Mouse (Mus musculus) heart, embryonic 12.5 days (tissue): Measurements from ENCODE around the gene Rpl36. TPM values are rescaled to one million over a fixed set of nuclear protein-coding genes. Genes with fewer than 3 reads are reported as not detected.

Experiments used
- ATAC-seq: fragments of 200-750 bp; cut with Nextera tagmentation; 2 replicates; pipeline ENCODE4 v1.8.0; 2017; ENCODE audit warnings: moderate TSS enrichment, moderate library complexity; ENCODE audit not compliant: insufficient number of reproducible peaks, low FRiP score
- H3K27ac ChIP-seq: fragments of 300-500 bp; sonication (generic); 2 replicates; pipeline ENCODE4 v1.5.1; 2016; ENCODE audit warnings: mild to moderate bottlenecking, moderate library complexity; ENCODE audit not compliant: poor library complexity, severe bottlenecking
- H3K27me3 ChIP-seq: fragments of 300-500 bp; sonication (generic); replicated peaks from 2 replicates; pipeline ENCODE4 v1.6.1; 2016; ENCODE audit warnings: mild to moderate bottlenecking, moderate library complexity
- H3K36me3 ChIP-seq: fragments of 300-500 bp; sonication (generic); 2 replicates; pipeline ENCODE4 v1.6.1; 2016; ENCODE audit warnings: mild to moderate bottlenecking, moderate library complexity
- H3K4me1 ChIP-seq: fragments of 300-500 bp; sonication (generic); replicated peaks from 2 replicates; pipeline ENCODE4 v1.6.1; 2016; ENCODE audit warnings: mild to moderate bottlenecking
- H3K4me2 ChIP-seq: fragments of 300-500 bp; sonication (generic); 2 replicates; pipeline ENCODE4 v1.6.1; 2016; ENCODE audit warnings: mild to moderate bottlenecking, moderate library complexity
- H3K4me3 ChIP-seq: fragments of 300-500 bp; sonication (generic); 2 replicates; pipeline ENCODE4 v1.5.1; 2016; ENCODE audit warnings: mild to moderate bottlenecking
- H3K9ac ChIP-seq: fragments of 300-500 bp; sonication (generic); 2 replicates; pipeline ENCODE4 v1.6.1; 2016; ENCODE audit warnings: mild to moderate bottlenecking, moderate library complexity
- H3K9me3 ChIP-seq: fragments of 300-500 bp; sonication (generic); replicated peaks from 2 replicates; pipeline ENCODE4 v1.6.1; 2016; ENCODE audit warnings: mild to moderate bottlenecking, moderate library complexity
- WGBS: fragments of 180-500 bp; shearing (Covaris S2); methylation state at CpG from one replicate; pipeline ENCODE4 v1.1.7; 2016; 5-methylcytosine and 5-hydroxymethylcytosine counted together
- polyA plus RNA-seq: library from polyadenylated mRNA; unstranded; fragments of >200 nt; fragmentation: Nextera tagmentation; extraction: Ambion mirVana; gene quantifications from 2 replicates; pipeline ENCODE4 v1.2.1, GENCODE M21; 2016

The Rpl36 gene
- polyA plus RNA-seq, 1 experiment from 2014 or later = 1,273 TPM

DNA sequence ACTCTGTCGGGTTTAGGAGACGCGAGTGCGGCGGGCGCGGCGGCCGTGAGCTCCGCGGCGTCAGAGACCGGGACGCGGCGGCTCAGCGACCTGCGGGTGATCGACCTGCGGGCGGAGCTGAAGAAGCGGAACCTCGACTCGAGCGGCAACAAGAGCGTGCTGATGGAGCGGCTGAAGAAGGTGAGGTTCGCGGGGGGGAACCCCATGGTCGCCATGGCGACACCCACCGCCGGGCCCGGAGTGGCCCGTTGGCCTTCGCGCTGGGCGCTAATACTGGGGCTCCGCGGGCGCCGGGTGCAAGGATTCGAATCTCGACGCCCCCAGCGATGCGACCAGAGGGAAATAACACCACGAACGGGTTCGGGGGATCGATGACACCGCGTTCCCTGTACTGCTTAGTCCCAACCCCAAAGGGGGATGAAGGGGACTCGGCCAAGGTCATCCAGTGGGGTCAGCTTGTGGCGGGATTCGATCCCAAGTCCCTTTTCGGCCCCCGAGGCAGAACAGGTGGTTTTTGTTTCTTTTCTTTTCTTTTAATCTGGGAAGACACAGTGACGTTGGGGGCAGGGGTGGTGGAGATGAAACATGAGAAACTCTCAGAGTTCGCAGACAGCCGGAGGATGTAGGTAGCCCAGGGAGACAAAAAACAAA lies 27.9 kb upstream of the Rpl36 start:
- no peaks in the 10 kb centered on the region for H3K9me3 ChIP-seq
- H3K9ac ChIP-seq = peak overlapping the region; percentile 90
- ATAC-seq = 0 out of 2 replicates have a peak, but pooled peaks have one; percentile 24
- WGBS = under 1% methylated on average over 61 of the region's 61 CpGs
- H3K36me3 ChIP-seq = peaks cover 66% of the 10 kb centered on the region
- H3K27me3 ChIP-seq = no peaks in the 10 kb centered on the region
- peak overlapping the region; percentile 97 for H3K27ac ChIP-seq
- peak overlapping the region; percentile 88 for H3K4me3 ChIP-seq
- H3K4me2 ChIP-seq = peak overlapping the region; percentile 84
- peaks cover 53% of the 10 kb centered on the region for H3K4me1 ChIP-seq

DNA sequence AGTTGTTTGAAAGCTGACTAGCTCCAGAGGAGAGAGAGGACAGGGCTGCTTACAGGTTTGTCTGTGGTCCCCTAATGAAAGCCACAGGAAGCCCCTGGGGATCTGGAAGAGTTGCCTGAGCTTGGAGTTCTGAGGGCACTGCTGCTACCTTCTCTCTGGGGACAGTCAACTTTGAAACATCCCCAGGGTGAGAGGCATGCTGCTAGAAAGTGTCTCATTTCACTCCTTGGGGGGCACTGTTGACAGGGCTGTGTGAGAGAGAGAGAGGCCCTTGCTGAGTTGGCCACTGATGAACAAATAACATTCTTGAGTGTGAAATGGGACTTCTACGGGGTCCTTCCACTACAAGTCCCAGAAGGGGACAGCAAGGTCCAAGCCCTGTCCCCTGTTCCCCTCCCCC lies 25.4 kb upstream of the Rpl36 start:
- Histone ChIP-seq H3K4me1 (peaks cover 38% of the 10 kb centered on the region), H3K27me3 (no peaks in the 10 kb centered on the region), H3K4me3 (no peak overlapping the region), H3K27ac (no peak overlapping the region), H3K9me3 (no peaks in the 10 kb centered on the region), H3K9ac (peak overlapping the region; percentile 59; the same call in 1 of the 2 replicates), H3K36me3 (peaks cover 66% of the 10 kb centered on the region), H3K4me2 (no peak overlapping the region)
- WGBS = 79% methylated on average over 1 of the region's 1 CpGs
- ATAC-seq = no peak

- no peak overlapping the region for H3K4me2 ChIP-seq
- H3K27me3 ChIP-seq = no peaks in the 10 kb centered on the region
- H3K4me3 ChIP-seq = no peak overlapping the region
- H3K36me3 ChIP-seq = peaks cover 78% of the 10 kb centered on the region
- peaks cover 30% of the 10 kb centered on the region for H3K4me1 ChIP-seq
- H3K9ac ChIP-seq = no peak overlapping the region
- no peak overlapping the region for H3K27ac ChIP-seq
- WGBS = 87% methylated on average over 4 of the region's 4 CpGs
- no peak for ATAC-seq
- H3K9me3 ChIP-seq = no peaks in the 10 kb centered on the region
Observed at GRCm38 (mm10) chr17:56588921-56589320, 24.3 kb upstream of the Rpl36 start.

DNA sequence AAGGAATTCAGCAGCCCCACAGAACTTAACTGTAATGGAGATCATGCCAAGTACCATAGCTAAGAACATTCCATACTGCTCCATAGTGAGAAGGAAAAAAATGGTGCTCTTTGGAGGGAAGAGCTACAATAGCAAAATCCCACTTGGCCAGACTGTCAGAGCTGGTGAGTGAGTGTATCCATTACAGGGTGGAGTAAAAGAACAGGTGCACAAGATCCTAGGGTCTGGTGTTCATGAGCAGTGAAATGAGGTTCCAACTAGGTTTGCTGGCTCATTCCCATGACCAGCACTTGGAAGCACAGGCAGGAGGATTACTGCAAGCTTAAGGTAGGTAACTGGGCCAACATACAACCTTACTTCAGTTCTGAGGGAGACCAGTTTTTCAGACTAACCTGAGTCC lies 20.7 kb upstream of the Rpl36 start:
- no peak overlapping the region for H3K4me2 ChIP-seq
- no peak overlapping the region for H3K4me3 ChIP-seq
- H3K9ac ChIP-seq = no peak overlapping the region
- no peaks in the 10 kb centered on the region for H3K27me3 ChIP-seq
- peaks cover 99% of the 10 kb centered on the region for H3K36me3 ChIP-seq
- ATAC-seq = no peak
- H3K4me1 ChIP-seq = peaks cover 12% of the 10 kb centered on the region; the same call in 1 of the 2 replicates
- no peak overlapping the region for H3K27ac ChIP-seq
- H3K9me3 ChIP-seq = no peaks in the 10 kb centered on the region

GRCm38 (mm10) chr17:56593527-56594271 lies 19.5 kb upstream of the Rpl36 start:
- peaks cover 96% of the 10 kb centered on the region for H3K36me3 ChIP-seq
- ATAC-seq = no peak
- 88% methylated on average over 8 of the region's 8 CpGs for WGBS
- no peak overlapping the region for H3K4me2 ChIP-seq
- no peaks in the 10 kb centered on the region for H3K9me3 ChIP-seq
- no peak overlapping the region for H3K4me3 ChIP-seq
- H3K9ac ChIP-seq = no peak overlapping the region
- H3K27ac ChIP-seq = no peak overlapping the region
- H3K27me3 ChIP-seq = no peaks in the 10 kb centered on the region
- H3K4me1 ChIP-seq = 0 out of 2 replicates have a peak, but pooled peaks cover 4% of the 10 kb centered on the region

- Histone ChIP-seq H3K4me2 (no peak overlapping the region), H3K9ac (no peak overlapping the region), H3K9me3 (no peaks in the 10 kb centered on the region), H3K27ac (no peak overlapping the region), H3K36me3 (peaks cover 88% of the 10 kb centered on the region), H3K4me1 (peaks cover 8% of the 10 kb centered on the region), H3K27me3 (no peaks in the 10 kb centered on the region), H3K4me3 (no peak overlapping the region)
- WGBS = 93% methylated on average over 28 of the region's 28 CpGs
- no peak for ATAC-seq
Observed at GRCm38 (mm10) chr17:56603186-56604069, 9.8 kb upstream of the Rpl36 start.

DNA sequence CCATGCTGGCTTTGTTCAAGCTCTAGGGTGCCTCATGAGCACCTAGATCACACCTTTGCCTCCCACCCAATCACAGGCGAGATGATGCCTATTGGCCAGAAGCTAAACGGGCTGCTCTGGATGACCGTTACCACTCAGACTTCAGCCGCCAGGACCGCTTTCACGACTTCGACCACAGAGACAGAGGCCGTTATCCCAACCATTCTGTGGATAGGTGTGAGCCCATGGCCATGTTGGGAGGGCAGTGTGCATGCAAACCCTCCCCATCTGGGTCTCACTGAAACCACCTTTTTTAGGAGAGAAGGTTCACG lies 9.2 kb upstream of the Rpl36 start:
- Histone ChIP-seq H3K4me3 (no peak overlapping the region), H3K27ac (no peak overlapping the region), H3K27me3 (no peaks in the 10 kb centered on the region), H3K4me1 (peaks cover 14% of the 10 kb centered on the region), H3K4me2 (no peak overlapping the region), H3K9ac (no peak overlapping the region), H3K9me3 (no peaks in the 10 kb centered on the region), H3K36me3 (peaks cover 88% of the 10 kb centered on the region)
- WGBS = 89% methylated on average over 9 of the region's 9 CpGs
- no peak for ATAC-seq

- Histone ChIP-seq H3K9me3 (no peaks in the 10 kb centered on the region), H3K36me3 (peaks cover 84% of the 10 kb centered on the region)
- WGBS = 85% methylated on average over 3 of the region's 3 CpGs
Observed at GRCm38 (mm10) chr17:56604422-56604821, 8.8 kb upstream of the Rpl36 start.

DNA sequence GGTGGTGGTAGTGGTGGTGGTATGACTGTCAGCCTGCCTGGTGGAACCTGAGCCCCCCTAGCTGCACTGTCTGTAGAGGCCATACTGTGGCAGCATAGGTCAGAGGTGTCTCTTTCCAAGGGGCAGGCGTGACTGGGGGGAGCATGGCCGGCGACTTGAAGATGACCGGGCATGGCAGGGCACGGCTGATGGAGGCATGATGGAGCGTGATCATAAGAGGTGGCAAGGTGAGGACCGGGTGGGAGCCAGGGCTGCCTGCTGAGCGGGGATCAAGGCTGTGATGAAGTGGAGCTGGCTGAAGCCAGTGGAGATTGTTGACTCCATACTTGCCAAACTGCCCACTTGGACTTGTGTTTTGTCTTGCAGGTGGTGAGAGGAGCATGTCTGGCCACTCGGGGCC lies 7.8 kb upstream of the Rpl36 start:
- ATAC-seq = no peak
- Histone ChIP-seq H3K27ac (no peak overlapping the region), H3K9ac (no peak overlapping the region), H3K4me3 (no peak overlapping the region), H3K27me3 (no peaks in the 10 kb centered on the region), H3K4me2 (no peak overlapping the region), H3K4me1 (peaks cover 18% of the 10 kb centered on the region), H3K36me3 (peaks cover 74% of the 10 kb centered on the region), H3K9me3 (no peaks in the 10 kb centered on the region)
- WGBS = 86% methylated on average over 9 of the region's 9 CpGs

More at GRCm38 (mm10) chr17:56604422-56604821, 8.8 kb upstream of the Rpl36 start:
- Histone ChIP-seq H3K9ac (no peak overlapping the region), H3K27ac (no peak overlapping the region), H3K4me2 (no peak overlapping the region), H3K27me3 (no peaks in the 10 kb centered on the region), H3K4me1 (peaks cover 14% of the 10 kb centered on the region), H3K4me3 (no peak overlapping the region)
- ATAC-seq = no peak

DNA sequence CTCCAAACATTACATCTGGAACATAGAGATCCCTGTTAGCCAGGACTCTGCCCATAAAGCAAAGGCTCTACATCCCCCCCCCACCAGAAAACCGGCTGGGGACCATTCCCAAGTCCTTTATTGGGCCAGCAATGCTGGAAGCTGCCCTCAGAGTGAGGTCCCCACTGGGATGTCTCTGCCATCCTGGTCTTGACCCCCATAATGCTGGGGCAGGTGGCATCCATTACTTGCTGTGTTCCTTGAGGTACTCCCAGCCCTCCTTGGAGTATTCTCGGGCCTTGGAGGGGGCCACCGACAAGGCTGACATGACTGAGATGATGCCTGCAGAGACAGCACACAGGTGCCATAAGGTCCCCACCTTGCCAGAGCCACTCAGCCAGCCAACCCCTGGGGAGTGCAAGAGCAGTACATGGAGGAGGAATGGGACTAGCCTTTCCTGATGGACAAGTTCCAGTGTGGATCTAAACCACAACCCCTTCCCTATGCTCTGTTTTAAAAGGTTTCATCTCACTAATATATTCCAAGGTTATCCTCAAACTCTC lies 5.6 kb upstream of the Rpl36 start:
- Histone ChIP-seq H3K27me3 (no peaks in the 10 kb centered on the region), H3K36me3 (peaks cover 53% of the 10 kb centered on the region), H3K4me3 (0 out of 2 replicates have a peak overlapping the region, but pooled peaks have one; percentile 1), H3K27ac (no peak overlapping the region), H3K4me2 (no peak overlapping the region), H3K9ac (no peak overlapping the region), H3K4me1 (peaks cover 34% of the 10 kb centered on the region), H3K9me3 (no peaks in the 10 kb centered on the region)
- ATAC-seq = no peak
- WGBS = 72% methylated on average over 3 of the region's 3 CpGs

- Histone ChIP-seq H3K9ac (peak overlapping the region; percentile 93), H3K27ac (peak overlapping the region; percentile 80; the same call in 1 of the 2 replicates), H3K4me1 (peaks cover 34% of the 10 kb centered on the region), H3K4me3 (peak overlapping the region; percentile 69), H3K27me3 (no peaks in the 10 kb centered on the region), H3K4me2 (peak overlapping the region; percentile 90), H3K36me3 (peaks cover 42% of the 10 kb centered on the region), H3K9me3 (no peaks in the 10 kb centered on the region)
- WGBS = 47% methylated on average over 5 of the region's 5 CpGs
- no peak for ATAC-seq
Observed at GRCm38 (mm10) chr17:56608699-56609098, 4.5 kb upstream of the Rpl36 start.
